Mouse (Mus musculus) heart, adult 18-20 months (tissue): ENCODE measurements at regions not wholly inside any gene's neighbourhood (a gene's known extent, or its start where the extent isn't known, plus 50 kb on each side); places are given as distances from the start of the nearest gene placed in this dataset.

ENCODE experiments used
- DNase-seq, 2 experiments: peaks; one replicate each; pipeline ENCODE4 v3.0.0; 2021 to 2022; ENCODE audit warnings: mixed read lengths in 1 of 2

GRCm38 (mm10) chrX:140164859-140165258 is 102.2 kb downstream of the Pih1h3b start:
- DNase-seq, result no peak

GRCm38 (mm10) chrX:140165966-140166365 is 103.3 kb downstream of the Pih1h3b start:
- DNase-seq, result no peak

GRCm38 (mm10) chrX:140179850-140180249 is 117.2 kb downstream of the Pih1h3b start:
- no peak for DNase-seq

GRCm38 (mm10) chrX:140183003-140183402 is 120.3 kb downstream of the Pih1h3b start:
- peak in 1 of 2 experiments; percentile 4 for DNase-seq

GRCm38 (mm10) chrX:140203676-140204075 is 138.4 kb upstream of the Frmpd3 start:
- DNase-seq, result no peak

- DNase-seq, result no peak
Measured at GRCm38 (mm10) chrX:140208791-140209190, 133.3 kb upstream of the Frmpd3 start.

- DNase-seq, result peak in 1 of 2 experiments; percentile 1
Measured at GRCm38 (mm10) chrX:140212644-140213361, 129.3 kb upstream of the Frmpd3 start.

- DNase-seq, result no peak
Measured at GRCm38 (mm10) chrX:140214198-140214849, 127.7 kb upstream of the Frmpd3 start.

GRCm38 (mm10) chrX:140255790-140256189 is 86.3 kb upstream of the Frmpd3 start:
- DNase-seq, result no peak

- DNase-seq, result no peak
Measured at GRCm38 (mm10) chrX:140269742-140270457, 72.2 kb upstream of the Frmpd3 start.

GRCm38 (mm10) chrX:140277327-140277947 is 64.6 kb upstream of the Frmpd3 start:
- no peak for DNase-seq

- DNase-seq, result no peak
Measured at GRCm38 (mm10) chrX:140277978-140278729, 63.9 kb upstream of the Frmpd3 start.

- no peak for DNase-seq
Measured at GRCm38 (mm10) chrX:140279266-140279665, 62.8 kb upstream of the Frmpd3 start.

- DNase-seq, result no peak
Measured at GRCm38 (mm10) chrX:140280016-140280415, 62.0 kb upstream of the Frmpd3 start.
